Mouse (Mus musculus) retina, postnatal 7 days (tissue): ENCODE measurements at regions not wholly inside any gene's neighbourhood (a gene's known extent, or its start where the extent isn't known, plus 50 kb on each side); places are given as distances from the start of the nearest gene placed in this dataset.
A peak's percentile ranks its signal among the peaks of the same experiment; 100 is the strongest.

Experiments used
- DNase-seq: peaks from one replicate; pipeline ENCODE4 v3.0.0-alpha.2; 2012; ENCODE audit warnings: low read depth, low spot score

- peak; percentile 51 for DNase-seq
Observed at GRCm38 (mm10) chr2:133020173-133020837, 74.6 kb upstream of the Fermt1 start.

- DNase-seq, result no peak
Observed at GRCm38 (mm10) chr2:133021244-133021643, 75.5 kb upstream of the Fermt1 start.

- DNase-seq, result no peak
Observed at GRCm38 (mm10) chr2:133027038-133027437, 81.3 kb upstream of the Fermt1 start.

- DNase-seq, result no peak
Observed at GRCm38 (mm10) chr2:133035421-133035820, 89.7 kb upstream of the Fermt1 start.

- no peak for DNase-seq
Observed at GRCm38 (mm10) chr2:133040708-133041107, 95.0 kb upstream of the Fermt1 start.

GRCm38 (mm10) chr2:133077698-133078356 is 132.1 kb upstream of the Fermt1 start:
- DNase-seq, result no peak

- DNase-seq, result no peak
Observed at GRCm38 (mm10) chr2:133090976-133091375, 145.3 kb upstream of the Fermt1 start.

GRCm38 (mm10) chr2:133113642-133114041 is 167.9 kb upstream of the Fermt1 start:
- DNase-seq, result peak; percentile 25

- no peak for DNase-seq
Observed at GRCm38 (mm10) chr2:133118651-133119050, 172.9 kb upstream of the Fermt1 start.

- no peak for DNase-seq
Observed at GRCm38 (mm10) chr2:133125212-133125801, 179.6 kb upstream of the Fermt1 start.

GRCm38 (mm10) chr2:133134878-133135277 is 189.2 kb upstream of the Fermt1 start:
- no peak for DNase-seq

- DNase-seq, result no peak
Observed at GRCm38 (mm10) chr2:133138877-133139276, 193.2 kb upstream of the Fermt1 start.

GRCm38 (mm10) chr2:133141341-133142035 is 195.8 kb upstream of the Fermt1 start:
- DNase-seq, result no peak

GRCm38 (mm10) chr2:133152461-133152860 is 206.8 kb upstream of the Fermt1 start:
- DNase-seq, result no peak

GRCm38 (mm10) chr2:133156537-133156936 is 210.8 kb upstream of the Fermt1 start:
- DNase-seq, result no peak

GRCm38 (mm10) chr2:133158206-133158605 is 212.5 kb upstream of the Fermt1 start:
- DNase-seq, result no peak

GRCm38 (mm10) chr2:133159398-133159797 is 213.7 kb upstream of the Fermt1 start:
- DNase-seq, result no peak

GRCm38 (mm10) chr2:133176411-133176810 is 230.7 kb upstream of the Fermt1 start:
- no peak for DNase-seq

- DNase-seq, result no peak
Observed at GRCm38 (mm10) chr2:133181216-133181615, 235.5 kb upstream of the Fermt1 start.

- DNase-seq, result no peak
Observed at GRCm38 (mm10) chr2:133182920-133183319, 237.2 kb upstream of the Fermt1 start.

GRCm38 (mm10) chr2:133204295-133204866 is 258.7 kb upstream of the Fermt1 start:
- no peak for DNase-seq

GRCm38 (mm10) chr2:133208498-133208897 is 262.8 kb upstream of the Fermt1 start:
- DNase-seq, result no peak
